Mouse (Mus musculus) erythroblast, embryonic 14.5 days (primary cell): Measurements from ENCODE around the gene Tubb2b.

Experiments used
- GATA1 ChIP-seq: IDR thresholded peaks from 2 replicates; pipeline ENCODE4 v1.6.1; 2012; ENCODE audit warnings: low read length, inconsistent platforms, mixed read lengths
- TAL1 ChIP-seq: IDR thresholded peaks from 3 replicates; pipeline ENCODE4 v1.6.1; 2012; ENCODE audit warnings: low read length, inconsistent platforms, mixed read lengths

DNA sequence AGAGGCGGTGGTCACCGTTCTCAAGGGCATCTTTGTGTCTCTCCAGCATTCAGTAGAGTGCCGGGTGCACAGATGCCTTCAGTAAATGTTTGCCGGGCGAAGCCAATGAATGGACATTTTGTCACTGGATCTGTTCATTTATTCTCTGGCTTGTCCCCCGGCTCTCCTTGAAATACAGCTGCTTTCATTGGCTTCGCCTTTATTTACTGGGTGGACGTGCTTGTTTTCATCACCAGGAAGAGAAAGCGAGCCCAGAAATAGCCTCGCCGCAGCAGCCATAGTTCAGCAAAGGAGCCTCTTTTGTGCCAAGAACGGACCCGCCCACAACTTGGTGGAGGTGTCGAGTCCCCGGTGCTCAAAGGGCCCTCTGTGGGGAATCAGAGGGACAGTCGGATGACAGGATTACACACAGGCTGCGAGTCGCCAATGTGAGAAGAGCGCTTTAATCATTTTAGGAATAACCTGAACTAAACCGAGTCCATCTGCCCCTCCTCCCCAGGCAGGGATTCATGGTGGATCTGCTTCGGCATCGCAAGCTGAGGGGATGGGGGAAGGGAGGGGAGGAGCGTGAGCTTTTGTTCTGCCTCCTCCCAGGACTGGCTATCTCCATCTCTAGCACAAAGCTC, 18.6 kb upstream of the Tubb2b start:
- TF ChIP-seq GATA1 (no peak), TAL1 (no peak)
